Mouse (Mus musculus): ENCODE data around the gene Trh.

Gene Trh

DNA sequence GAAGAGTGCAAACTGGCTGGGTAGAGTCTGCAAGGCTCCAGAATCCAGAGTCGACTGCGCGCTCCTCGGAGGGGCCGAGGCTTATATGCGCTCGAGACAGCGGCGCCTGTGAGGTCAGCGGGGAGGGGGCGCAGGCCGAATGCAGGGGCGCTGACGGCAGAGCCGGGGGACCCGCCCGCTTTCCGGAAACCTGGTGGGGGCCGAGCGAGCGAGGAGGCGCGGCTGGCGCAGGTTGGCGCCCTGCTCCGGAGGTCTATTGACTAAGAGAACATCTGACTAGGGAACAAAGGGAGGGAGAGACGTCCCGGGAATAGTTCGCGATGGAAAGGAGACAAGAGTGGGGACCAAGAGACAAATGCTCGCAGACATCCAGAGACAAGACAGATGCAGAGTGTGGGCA is at the start of gene Trh:
Gene Trh, minus strand, starts transcription at position 60 of the 400 bp plus-strand sequence.
- in situ Hi-C loops (cut with MseI, MboI), result no loop called here

DNA sequence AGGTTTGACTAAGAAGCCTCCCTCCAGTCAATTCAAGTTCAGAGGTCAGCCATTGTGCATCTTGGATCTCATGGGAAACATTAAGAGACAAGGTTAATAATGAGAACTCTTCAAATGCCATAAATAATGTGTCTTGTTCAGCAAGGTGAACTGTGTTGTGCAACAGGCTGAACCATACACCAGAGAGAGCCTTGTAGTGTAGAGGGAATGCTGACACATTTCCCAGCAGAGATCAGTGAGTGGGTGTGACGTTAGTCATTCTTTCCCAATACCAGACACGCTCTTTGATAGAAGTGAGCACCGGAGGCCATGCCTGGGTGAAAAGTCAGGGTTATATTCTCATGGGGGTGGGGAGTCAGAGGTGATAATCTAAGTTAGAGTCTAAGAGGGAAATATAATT is 46.4 kb upstream of the Trh start:
- in situ Hi-C loops (cut with MseI, MboI), result loop anchor here in 1 of 2 experiments (25.0 kb wide), 1 partner anchor 371 kb away; no protein-coding TSS in a partner anchor

DNA sequence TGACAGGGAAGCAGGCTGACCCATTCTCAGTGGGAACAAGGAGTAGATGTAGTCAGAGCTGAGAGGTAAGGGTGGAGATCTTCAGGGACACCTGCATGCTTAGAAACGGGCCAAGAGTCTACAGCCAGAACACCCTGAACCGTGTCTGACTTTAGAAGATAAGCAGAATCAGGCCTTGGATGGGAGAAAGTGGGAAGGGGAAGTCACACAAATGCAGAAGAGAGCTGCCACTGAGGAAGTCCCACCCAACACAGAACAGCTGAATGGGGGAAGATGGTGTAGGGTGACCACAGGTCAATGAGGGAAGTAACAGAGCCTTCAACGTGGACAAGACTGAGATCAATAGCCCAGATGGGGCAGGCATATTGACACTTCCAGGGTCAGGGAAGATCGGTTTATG is 42.4 kb upstream of the Trh start:
- in situ Hi-C loops (cut with MseI, MboI), result loop anchor here (10.0 to 25.0 kb wide), 2 partner anchors 158 to 375 kb away; no protein-coding TSS in a partner anchor

DNA sequence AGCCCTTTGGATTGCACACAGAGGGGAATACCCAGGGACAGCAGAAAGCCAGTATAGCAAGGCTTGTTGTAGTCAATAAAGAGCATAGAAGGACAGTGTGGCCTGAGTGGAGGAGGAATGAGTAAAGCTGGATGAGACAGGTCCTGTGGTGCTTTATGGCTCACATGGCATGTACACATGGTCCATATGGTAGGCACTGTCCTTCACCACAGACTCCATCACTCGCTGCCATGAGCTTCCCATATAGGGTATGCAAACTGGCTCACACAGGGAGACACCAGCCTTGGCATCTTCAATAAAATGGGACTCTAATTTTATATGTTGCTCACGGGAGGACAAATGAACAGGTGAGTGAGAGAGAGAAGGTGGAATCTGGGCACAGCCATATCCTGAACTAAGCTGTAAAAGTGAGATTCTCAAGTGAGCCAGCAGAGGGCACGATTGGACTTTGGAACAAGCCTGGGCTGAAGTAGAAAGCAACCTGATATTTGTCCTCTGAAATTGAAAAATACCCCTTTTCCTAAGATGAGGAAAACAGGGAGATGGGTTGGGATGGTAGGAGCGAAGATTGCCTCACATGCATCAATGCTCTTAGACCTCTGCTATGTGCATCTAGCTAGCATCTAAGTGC is 41.9 kb upstream of the Trh start:
- in situ Hi-C loops (cut with MseI, MboI), result loop anchor here (10.0 to 25.0 kb wide), 2 partner anchors 158 to 376 kb away; no protein-coding TSS in a partner anchor

DNA sequence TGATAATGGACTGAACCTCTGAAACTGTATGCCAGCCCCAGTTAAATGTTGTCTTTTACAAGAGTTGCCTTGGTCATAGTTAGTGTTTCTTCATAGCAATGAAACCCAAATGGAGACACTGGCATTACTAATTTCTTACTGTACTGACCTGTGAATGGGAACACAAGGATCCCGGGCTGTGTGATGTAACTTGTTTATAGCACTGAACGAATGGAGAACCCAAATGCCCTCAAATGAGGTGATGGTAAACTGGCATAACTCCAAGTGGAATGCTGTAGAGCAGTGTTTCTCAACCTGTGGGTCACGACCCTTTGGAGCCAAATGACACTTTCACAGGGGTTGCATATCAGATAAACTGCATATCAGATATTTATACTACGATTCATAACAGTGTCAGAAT is 41.1 kb upstream of the Trh start:
- in situ Hi-C loops (cut with MseI, MboI), result loop anchor here (10.0 to 25.0 kb wide), 2 partner anchors 159 to 377 kb away; no protein-coding TSS in a partner anchor

DNA sequence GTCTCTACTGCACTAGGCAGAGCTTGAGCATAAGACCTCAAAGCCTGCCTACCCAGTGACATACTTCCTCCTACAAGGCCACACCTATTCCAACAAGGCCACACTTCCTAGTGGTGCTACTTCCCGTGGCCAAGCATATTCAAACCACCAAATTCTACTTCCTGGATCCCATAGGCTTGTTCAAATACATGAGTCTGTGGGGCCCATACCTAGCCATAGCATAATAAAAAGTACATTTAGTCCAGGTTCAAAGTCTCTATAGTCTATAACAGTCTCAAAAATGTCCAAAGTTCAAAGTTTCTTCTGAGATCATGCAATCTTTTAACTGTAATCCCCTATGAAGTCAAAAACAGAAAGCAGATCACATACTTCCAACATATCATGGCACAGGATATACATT is 32.7 kb upstream of the Trh start:
- in situ Hi-C loops (cut with MseI, MboI), result loop anchor here in 1 of 2 experiments (25.0 kb wide), 1 partner anchor 385 kb away; no protein-coding TSS in a partner anchor

DNA sequence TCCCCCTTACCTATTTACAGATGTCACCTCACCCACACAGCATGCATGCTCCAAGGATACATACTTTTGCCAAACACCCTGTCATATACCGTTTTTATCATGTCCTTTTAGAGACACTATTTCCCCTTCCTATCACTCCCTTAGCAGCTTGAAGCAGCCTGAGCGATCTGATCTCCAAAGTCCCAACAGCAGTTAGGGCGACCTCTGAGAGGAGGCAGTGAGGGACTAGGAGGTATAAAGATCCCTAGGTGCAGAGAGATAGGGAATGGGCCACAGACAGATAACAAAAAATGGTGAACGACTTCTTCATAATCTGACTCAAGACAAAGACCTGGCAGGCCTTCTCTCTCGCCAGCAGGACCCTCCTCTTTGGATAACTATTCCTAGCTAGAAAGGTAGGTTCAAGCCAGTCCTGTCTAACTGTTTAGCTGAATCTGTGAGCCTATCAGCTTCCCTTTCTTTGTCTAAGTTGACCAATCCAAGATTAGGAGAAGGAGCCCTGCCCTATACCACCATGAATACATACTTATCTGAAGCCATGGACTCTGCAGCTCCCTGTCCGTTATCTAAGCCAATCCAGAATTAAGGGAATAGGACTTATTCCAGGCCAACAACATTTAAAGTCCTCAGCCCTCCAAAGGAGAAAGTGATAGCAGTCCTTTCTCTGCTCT is 29.3 kb upstream of the Trh start:
- in situ Hi-C loops (cut with MseI, MboI), result no loop called here

DNA sequence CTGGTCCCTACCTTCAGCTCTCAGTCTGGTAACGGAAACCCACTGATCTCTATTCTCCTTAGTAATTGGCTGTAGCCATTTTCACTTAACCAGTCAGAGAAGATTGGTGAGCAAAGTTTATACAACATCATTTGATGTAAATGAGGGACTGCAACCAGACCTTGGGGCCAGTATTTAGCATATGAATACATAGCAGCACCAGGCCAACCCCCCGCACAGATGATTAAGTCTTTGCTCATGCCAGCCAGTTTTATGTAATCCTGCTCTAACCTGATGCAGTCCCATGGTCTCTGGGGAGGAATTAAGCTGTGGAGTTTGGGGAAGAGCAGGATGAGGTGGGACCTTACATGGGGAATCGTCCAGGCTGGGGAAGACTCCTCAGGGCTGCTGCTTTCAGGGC is 28.2 kb upstream of the Trh start:
- in situ Hi-C loops (cut with MseI, MboI), result no loop called here

DNA sequence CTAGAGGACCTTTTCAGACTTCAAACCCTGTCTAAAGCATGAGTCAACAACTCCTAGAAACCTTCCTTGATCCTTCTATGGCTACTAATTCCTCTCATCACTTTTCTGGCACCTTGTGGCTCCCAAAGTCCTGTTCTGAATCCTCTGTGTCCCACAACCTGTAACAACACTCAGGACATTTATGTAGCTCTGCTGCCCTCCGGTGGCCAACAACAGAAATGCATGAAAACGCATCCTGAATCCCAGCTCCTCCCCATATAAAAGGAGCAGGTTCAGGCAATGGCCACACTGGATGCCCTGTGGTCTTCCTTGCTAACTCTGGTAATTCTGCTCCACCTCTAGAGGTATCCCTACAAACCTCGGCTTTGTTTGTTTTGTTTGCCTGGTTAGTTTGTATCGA is 24.6 kb upstream of the Trh start:
- in situ Hi-C loops (cut with MseI, MboI), result loop anchor here (5.0 to 10.0 kb wide), 2 partner anchors 47 to 54 kb away; partner anchors contain the start of gene Rbsn (in 1 of the 2)

DNA sequence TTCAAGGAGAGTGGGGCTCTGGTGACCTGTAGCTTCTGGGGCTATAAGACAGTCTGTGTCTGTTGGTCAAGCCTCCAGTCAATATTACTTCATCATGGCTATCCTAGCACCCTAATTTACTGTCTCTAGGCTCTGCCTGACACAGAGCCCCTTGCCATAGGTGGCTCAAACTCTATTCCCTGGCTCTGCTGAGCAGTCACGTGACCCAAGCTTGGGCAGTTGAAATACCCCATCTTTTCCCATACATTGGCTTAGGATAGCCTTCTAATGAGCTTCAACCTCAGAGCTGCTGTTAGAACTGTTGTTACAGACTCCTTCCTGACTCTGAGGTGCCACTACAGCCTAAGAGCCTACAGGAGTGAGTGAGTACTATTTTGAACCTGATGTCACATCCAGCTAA is 23.6 kb upstream of the Trh start:
- in situ Hi-C loops (cut with MseI, MboI), result loop anchor here (5.0 to 10.0 kb wide), 2 partner anchors 46 to 53 kb away; partner anchors contain the start of gene Rbsn (in 1 of the 2)

DNA sequence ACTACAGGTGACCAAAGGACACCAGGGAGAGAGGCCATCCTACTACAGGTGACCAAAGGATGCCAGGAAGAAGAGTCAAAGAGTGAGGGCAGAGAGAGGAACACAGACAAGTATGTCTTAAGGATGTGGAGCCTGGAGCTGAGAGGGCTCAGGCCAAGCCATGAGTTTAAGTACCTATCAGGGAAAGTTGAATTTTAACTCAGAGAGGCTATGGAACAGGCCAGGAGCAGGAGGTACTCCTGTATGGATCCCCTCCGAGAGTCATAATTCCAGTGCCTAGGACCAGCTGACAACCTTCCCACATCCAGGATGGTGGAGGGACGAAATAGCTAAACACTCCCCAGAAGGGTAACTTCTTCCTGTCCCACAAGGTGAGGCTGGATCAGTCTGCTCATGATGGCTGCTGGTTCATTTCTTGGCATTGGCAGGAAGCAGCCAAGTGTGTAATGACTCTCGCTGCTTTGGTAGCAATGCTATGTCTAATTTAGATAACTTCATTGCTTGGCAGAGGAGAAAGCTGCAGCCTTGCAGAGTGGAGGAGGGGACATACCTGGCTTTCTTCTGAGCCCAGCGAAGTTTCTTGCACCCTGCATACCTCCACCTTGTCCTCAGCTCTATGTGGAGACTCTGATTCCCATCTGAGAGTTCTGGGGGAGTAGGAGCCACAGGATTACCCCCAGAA is 16.9 kb upstream of the Trh start:
- in situ Hi-C loops (cut with MseI, MboI), result loop anchor here in 1 of 2 experiments (10.0 kb wide), 1 partner anchor 47 kb away; the partner anchor contains the start of gene Rbsn

DNA sequence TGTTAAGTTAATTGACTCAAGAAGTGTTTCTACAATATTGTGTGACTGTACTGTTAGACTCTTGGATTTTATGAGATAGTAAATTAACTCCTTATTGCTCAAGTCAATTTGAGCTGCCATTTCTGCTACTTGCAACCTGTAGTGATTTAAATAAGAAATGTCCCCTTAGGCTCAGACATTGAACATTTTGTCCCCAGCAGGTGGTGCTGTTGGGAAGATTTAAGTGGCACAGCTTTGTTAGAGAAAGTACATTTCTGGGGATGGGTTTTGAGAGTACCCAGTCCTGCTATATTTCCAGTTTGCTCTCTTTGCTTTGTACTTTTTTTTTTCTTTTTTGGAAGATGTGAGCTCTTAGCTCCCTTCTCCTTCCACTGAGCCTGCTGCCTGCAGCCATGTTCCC is 10.9 kb upstream of the Trh start:
- in situ Hi-C loops (cut with MseI, MboI), result no loop called here

DNA sequence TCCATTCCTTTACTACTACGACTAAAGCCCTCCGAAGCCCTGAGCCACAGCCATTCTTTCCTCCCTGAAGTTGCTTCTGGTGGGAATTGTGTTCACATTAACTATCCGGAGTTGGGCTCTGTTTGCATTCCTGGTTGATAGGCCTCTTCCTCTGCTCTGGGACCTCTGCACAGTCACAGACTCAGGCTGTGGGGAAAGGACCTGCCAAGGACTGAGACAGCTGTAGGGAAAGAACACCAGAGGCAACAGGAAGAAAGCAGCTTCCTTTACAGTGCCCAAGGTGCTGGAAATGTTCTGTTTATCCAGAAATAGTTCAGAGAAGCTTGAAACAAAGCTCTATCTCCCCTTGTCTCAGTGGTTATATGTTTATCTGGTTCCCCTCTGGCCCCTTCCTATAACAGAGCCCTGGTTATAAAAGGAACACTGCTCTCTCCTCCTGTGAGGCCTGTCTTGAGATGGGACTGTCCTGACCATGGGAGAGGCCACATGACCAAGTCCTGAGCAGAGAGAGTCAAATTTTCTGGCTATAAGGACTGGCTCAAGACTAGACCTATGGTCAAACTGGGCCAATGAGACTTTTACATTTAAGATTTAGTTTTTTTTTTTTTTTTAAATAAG is 8.9 kb upstream of the Trh start:
- in situ Hi-C loops (cut with MseI, MboI), result no loop called here

DNA sequence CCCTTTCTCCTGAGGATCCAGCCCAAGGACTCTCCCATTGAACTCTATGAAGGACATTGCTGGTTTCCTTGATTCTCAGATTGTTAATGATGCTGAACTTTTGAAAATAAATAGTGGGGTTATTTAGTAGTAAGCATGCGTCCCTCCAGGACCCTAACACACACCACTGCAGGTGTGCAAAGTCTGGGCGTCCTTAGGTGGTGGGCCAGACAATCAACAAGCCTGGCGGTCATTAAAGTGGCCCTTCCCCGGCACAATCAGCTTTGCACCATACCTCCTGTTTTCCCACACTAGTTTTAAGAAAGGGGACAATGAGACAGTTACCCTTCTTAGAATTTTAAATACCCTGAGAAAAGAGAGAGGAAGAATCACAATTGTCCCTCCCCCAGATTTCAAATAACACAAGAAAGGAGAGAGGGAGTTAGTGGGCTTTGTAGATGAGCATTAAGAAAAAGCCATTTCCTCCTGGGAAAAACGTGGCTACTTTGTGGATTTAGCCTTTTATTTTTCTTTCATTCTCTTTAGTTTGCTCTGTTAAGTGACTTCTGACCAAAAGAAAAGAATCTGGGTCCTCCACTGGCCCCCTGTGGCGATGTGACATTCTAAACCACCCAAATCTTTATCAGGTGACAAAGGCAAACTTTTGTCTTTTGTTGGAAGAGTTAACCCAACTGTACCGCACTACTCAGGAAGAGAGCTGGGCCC is 2.9 kb upstream of the Trh start:
- in situ Hi-C loops (cut with MseI, MboI), result no loop called here

DNA sequence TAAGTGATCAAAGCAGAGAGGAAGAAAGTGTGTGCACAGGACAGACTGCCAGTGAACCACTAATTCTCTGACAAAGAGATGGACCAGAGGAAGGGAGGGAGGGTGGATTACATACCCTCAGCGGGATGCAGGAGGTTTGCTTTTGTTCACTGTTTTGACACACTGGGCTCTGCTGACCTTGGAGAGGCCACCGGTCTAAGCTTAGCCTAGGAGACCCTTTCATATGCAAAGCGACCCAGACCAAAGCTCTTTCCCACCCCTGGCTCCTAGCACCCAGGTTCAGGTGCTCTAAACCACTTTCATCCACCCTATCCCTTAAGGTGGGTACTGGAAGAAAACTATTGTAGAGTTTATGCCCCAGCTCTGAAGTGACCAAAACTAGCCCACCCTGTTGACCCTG is 1.9 kb upstream of the Trh start:
- in situ Hi-C loops (cut with MseI, MboI), result no loop called here

DNA sequence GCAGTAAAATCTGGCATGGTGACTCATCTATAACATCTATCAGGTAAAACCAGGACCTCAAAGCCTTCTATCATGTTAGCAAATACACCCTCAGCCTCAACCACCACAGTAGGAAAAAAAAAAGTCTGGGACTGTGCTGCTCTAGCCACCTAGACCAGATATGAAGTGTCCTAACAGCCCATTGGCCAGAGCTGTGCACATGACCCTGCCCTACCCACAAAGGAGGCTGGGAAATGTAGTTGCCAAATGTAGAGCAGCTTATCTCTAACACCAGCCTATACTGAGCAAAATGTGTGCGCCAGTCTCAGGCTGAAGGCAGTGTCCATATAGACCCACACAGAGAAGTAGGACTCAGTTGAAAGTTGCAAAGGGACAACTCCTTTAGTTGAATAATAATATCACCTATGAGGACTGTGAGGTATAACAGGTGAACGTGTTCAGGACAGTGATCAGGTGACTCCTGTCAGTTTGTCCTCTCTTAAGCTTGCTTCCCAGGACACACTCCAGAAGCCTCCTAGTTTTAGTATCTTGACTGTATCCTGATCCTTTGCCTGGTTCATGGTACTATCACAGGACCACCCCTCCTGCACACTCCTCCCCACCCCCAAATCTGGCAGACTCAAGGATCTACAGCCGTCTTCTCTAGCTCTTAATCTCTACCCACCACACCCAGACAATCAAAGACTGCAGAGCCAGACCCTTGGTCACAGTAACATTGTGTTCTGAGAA is 3.1 kb downstream of the Trh start:
- in situ Hi-C loops (cut with MseI, MboI), result no loop called here

DNA sequence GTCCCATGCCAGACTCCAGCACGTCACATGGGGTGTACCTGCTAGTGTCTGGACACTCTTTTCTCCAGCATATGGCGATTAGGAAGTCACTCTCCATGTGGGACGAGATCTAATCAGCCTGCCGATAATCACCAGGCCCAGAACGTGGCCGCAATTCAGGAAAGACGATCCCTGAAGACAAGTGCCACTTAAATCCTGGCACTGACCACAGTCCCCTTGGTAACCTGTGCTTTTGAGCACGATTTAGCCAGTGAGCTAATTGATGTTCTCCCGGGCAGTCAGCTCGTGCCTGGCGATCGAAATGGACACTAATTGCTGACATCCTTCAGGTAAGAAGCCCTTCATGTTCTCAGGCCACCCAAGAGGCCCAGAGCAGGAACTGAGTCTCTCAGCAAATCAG is 9.4 kb downstream of the Trh start:
- in situ Hi-C loops (cut with MseI, MboI), result no loop called here

DNA sequence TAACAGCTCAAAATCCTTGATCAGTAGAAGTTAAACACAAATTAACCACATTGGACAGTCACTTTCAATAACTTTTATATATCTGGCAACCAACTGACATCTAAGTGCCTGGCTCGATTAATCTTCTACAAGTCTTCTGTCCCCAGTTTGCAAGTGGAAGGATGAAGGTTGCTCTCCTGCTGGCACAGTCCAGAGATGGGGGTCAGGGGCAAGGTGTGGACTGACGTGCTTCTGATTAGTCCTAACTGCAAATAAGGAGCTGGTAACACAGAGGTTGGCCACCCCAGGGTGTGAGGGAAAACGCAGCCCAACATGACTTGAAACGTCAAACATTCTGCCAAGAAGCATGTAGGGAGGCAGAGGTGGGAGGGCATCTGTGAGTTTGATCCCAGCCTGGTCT is 12.7 kb downstream of the Trh start:
- in situ Hi-C loops (cut with MseI, MboI), result no loop called here

DNA sequence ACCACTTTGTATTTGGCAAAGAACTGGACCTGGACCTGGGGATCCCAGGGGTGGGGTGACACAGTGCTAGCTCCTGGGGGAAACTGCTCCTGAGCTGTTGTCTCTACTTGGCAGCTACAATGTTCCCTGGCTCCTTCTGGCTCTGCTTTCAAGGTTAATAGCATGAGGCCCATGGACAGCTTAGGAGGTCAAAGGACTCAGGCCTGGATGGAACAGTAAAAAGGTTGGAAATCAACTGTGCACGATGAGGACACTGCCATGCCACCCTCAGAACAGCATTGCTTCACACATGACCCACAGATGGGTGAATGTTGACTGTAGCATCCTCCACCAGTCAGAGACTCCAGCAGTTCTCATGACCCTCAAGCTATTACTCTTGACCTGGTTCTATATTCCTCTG is 13.1 kb downstream of the Trh start:
- in situ Hi-C loops (cut with MseI, MboI), result no loop called here

DNA sequence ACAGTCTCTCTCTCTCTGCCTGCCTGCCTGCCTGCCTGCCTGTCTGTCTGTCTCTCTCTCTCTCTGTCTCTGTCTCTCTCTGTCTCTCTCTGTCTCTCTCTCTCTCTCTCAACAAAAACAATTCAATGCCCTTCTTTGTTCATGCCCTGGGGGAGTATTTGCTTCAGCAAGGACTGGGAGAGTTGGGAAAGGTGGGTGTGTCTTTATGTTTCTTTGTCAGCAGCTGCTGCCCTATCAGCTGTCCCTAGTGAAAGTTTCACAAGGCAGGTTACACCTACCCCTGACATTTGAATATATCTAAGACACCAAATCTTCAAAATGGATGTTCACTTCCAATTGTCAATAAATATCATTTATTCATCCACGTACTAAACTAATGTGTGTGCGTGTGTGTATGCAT is 14.9 kb downstream of the Trh start:
- in situ Hi-C loops (cut with MseI, MboI), result no loop called here

DNA sequence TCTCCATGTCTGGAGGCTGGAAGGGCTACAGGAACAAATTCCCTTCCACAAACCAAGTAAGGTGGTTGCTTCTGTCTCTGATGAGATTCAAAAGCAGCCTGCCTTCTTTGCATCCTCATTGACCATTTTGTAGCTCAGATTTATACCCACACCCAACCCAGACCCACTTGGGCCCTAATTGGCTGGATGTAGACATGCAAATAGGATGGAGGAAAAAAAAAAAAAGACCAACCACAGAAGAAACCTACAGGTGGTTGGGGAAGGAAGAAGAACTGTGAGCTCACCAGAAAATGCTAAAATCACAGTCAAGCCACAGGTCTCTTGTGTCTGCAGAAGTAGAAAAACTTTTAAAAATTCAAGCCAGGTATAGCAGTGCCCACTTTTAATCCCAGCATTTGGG is 15.3 kb downstream of the Trh start:
- in situ Hi-C loops (cut with MseI, MboI), result no loop called here

Measured in mouse trophoblast stem cell (cell line).